Mouse (Mus musculus) embryonic facial prominence, embryonic 15.5 days (tissue): ENCODE measurements around the gene Ryr2. TPM values are rescaled to one million over a fixed set of nuclear protein-coding genes. Genes with fewer than 3 reads are reported as not detected.

Experiments
- ATAC-seq: fragments of 200-750 bp; cut with Nextera tagmentation; 2 replicates; pipeline ENCODE4 v1.8.0; 2017; ENCODE audit warnings: low read depth, moderate TSS enrichment; ENCODE audit not compliant: insufficient number of reproducible peaks, low FRiP score, low TSS enrichment
- H3K27ac ChIP-seq: fragments of 300-500 bp; sonication (generic); replicated peaks from 2 replicates; pipeline ENCODE4 v1.5.1; 2015; ENCODE audit warnings: mild to moderate bottlenecking, inconsistent platforms
- H3K27me3 ChIP-seq: fragments of 300-500 bp; sonication (generic); 2 replicates; pipeline ENCODE4 v1.6.1; 2015; ENCODE audit warnings: inconsistent platforms
- H3K36me3 ChIP-seq: fragments of 300-500 bp; sonication (generic); 2 replicates; pipeline ENCODE4 v1.6.1; 2015; ENCODE audit warnings: mild to moderate bottlenecking, inconsistent platforms
- H3K4me1 ChIP-seq: fragments of 300-500 bp; sonication (generic); 2 replicates; pipeline ENCODE4 v1.6.1; 2015; ENCODE audit warnings: inconsistent platforms
- H3K4me2 ChIP-seq: fragments of 300-500 bp; sonication (generic); replicated peaks from 2 replicates; pipeline ENCODE4 v1.6.1; 2015; ENCODE audit warnings: mild to moderate bottlenecking, inconsistent platforms
- H3K4me3 ChIP-seq: fragments of 300-500 bp; sonication (generic); replicated peaks from 2 replicates; pipeline ENCODE4 v1.5.1; 2015; ENCODE audit warnings: mild to moderate bottlenecking, inconsistent platforms
- H3K9ac ChIP-seq: fragments of 300-500 bp; sonication (generic); 2 replicates; pipeline ENCODE4 v1.6.1; 2015; ENCODE audit warnings: inconsistent platforms
- H3K9me3 ChIP-seq: fragments of 300-500 bp; sonication (generic); replicated peaks from 2 replicates; pipeline ENCODE4 v1.6.1; 2016; ENCODE audit warnings: inconsistent platforms
- WGBS: fragments of 180-500 bp; shearing (Covaris S2); methylation state at CpG from one replicate; pipeline ENCODE4 v1.1.7; 2015; 5-methylcytosine and 5-hydroxymethylcytosine counted together
- polyA plus RNA-seq: library from polyadenylated mRNA; unstranded; fragments of >200 nt; fragmentation: Nextera tagmentation; extraction: Ambion mirVana; gene quantifications from 2 replicates; pipeline ENCODE4 v1.2.1, GENCODE M21; 2015

Ryr2 gene
- polyA plus RNA-seq, 1 experiment from 2014 or later: 0.56 TPM

GRCm38 (mm10) chr13:11869971-11870370, 236.8 kb downstream of the Ryr2 start:
- Histone ChIP-seq H3K9me3 (no peaks in the 10 kb centered on the region), H3K4me2 (no peak overlapping the region), H3K27me3 (no peaks in the 10 kb centered on the region), H3K27ac (no peak overlapping the region), H3K4me1 (no peaks in the 10 kb centered on the region), H3K36me3 (no peaks in the 10 kb centered on the region), H3K9ac (no peak overlapping the region), H3K4me3 (no peak overlapping the region)
- no peak for ATAC-seq
- WGBS: 81% methylated on average over 1 of the region's 1 CpGs

GRCm38 (mm10) chr13:11869486-11869885, 237.3 kb downstream of the Ryr2 start:
- Histone ChIP-seq H3K27ac (no peak overlapping the region), H3K9ac (no peak overlapping the region), H3K4me3 (no peak overlapping the region), H3K4me1 (no peaks in the 10 kb centered on the region), H3K4me2 (no peak overlapping the region), H3K27me3 (no peaks in the 10 kb centered on the region), H3K36me3 (no peaks in the 10 kb centered on the region), H3K9me3 (no peaks in the 10 kb centered on the region)
- no peak for ATAC-seq
- 80% methylated on average over 2 of the region's 2 CpGs for WGBS

GRCm38 (mm10) chr13:11868979-11869378, 237.8 kb downstream of the Ryr2 start:
- H3K27ac ChIP-seq: no peak overlapping the region
- H3K9ac ChIP-seq: no peak overlapping the region
- no peak overlapping the region for H3K4me2 ChIP-seq
- no peaks in the 10 kb centered on the region for H3K27me3 ChIP-seq
- H3K4me3 ChIP-seq: no peak overlapping the region
- no peak for ATAC-seq
- H3K9me3 ChIP-seq: no peaks in the 10 kb centered on the region
- no peaks in the 10 kb centered on the region for H3K4me1 ChIP-seq
- H3K36me3 ChIP-seq: no peaks in the 10 kb centered on the region
- 75% methylated on average over 2 of the region's 2 CpGs for WGBS

GRCm38 (mm10) chr13:11868056-11868455, 238.7 kb downstream of the Ryr2 start:
- no peak for ATAC-seq
- 72% methylated on average over 7 of the region's 7 CpGs for WGBS
- H3K36me3 ChIP-seq: no peaks in the 10 kb centered on the region

DNA sequence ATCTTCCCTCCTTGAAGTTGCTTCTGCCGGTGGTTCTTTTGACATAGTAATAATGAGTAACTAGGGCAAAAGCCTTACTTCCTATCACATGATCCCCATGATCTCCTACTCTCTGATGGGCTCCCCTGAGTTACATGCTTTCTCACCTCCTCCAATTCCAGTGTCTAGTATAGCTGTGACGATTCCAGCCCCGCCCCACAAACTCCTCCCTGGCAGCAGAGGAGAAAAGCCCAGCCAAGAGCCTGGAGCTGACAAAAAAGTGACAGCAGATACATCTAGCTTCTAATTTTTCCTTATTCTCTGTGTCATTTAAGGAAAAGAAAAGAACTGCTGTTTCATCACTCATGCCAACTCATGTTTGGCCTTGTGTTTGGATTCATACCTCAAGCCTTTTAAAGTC, 241.5 kb downstream of the Ryr2 start:
- H3K4me3 ChIP-seq: no peak overlapping the region
- 74% methylated on average over 3 of the region's 3 CpGs for WGBS
- no peaks in the 10 kb centered on the region for H3K4me1 ChIP-seq
- H3K9me3 ChIP-seq: no peaks in the 10 kb centered on the region
- no peak overlapping the region for H3K27ac ChIP-seq
- no peak for ATAC-seq
- H3K4me2 ChIP-seq: no peak overlapping the region
- H3K36me3 ChIP-seq: no peaks in the 10 kb centered on the region
- no peak overlapping the region for H3K9ac ChIP-seq
- no peaks in the 10 kb centered on the region for H3K27me3 ChIP-seq

More at GRCm38 (mm10) chr13:11868056-11868455, 238.7 kb downstream of the Ryr2 start:
- Histone ChIP-seq H3K9me3 (no peaks in the 10 kb centered on the region), H3K27ac (no peak overlapping the region), H3K9ac (no peak overlapping the region), H3K27me3 (no peaks in the 10 kb centered on the region), H3K4me2 (no peak overlapping the region), H3K4me1 (no peaks in the 10 kb centered on the region), H3K4me3 (no peak overlapping the region)

- H3K4me3 ChIP-seq: no peak overlapping the region
- WGBS: 81% methylated on average over 3 of the region's 3 CpGs
- no peaks in the 10 kb centered on the region for H3K9me3 ChIP-seq
- no peaks in the 10 kb centered on the region for H3K36me3 ChIP-seq
- H3K4me2 ChIP-seq: no peak overlapping the region
- no peaks in the 10 kb centered on the region for H3K27me3 ChIP-seq
- no peak overlapping the region for H3K9ac ChIP-seq
- H3K4me1 ChIP-seq: no peaks in the 10 kb centered on the region
- ATAC-seq: no peak
- no peak overlapping the region for H3K27ac ChIP-seq
These were observed 255.1 kb downstream of the Ryr2 start for GRCm38 (mm10) chr13:11851691-11852090.

GRCm38 (mm10) chr13:11843889-11844288, 262.9 kb downstream of the Ryr2 start:
- Histone ChIP-seq H3K27ac (no peak overlapping the region), H3K36me3 (no peaks in the 10 kb centered on the region), H3K9me3 (no peaks in the 10 kb centered on the region), H3K4me2 (no peak overlapping the region), H3K4me3 (no peak overlapping the region), H3K27me3 (no peaks in the 10 kb centered on the region), H3K9ac (no peak overlapping the region), H3K4me1 (no peaks in the 10 kb centered on the region)
- ATAC-seq: no peak
- 90% methylated on average over 1 of the region's 1 CpGs for WGBS

DNA sequence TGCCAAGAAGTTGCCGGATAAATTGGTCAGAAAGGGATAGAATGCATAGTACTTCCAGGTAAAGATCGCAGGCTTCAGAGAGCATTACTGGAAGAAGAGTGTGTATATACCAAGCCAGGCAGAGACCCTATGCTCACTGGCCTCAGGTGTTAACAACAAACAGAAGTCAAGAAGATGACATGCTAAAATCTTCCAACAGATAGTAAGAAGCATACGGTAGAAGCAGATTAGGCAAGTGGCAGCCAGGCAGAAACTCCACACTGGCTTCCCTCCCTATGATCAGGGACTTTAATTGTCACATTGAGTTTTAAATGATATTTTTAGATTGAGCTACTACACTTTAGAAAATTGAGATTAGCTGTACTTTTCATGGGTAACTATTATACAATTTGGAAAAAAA, 268.9 kb downstream of the Ryr2 start:
- no peaks in the 10 kb centered on the region for H3K9me3 ChIP-seq
- no peaks in the 10 kb centered on the region for H3K27me3 ChIP-seq
- H3K27ac ChIP-seq: no peak overlapping the region
- no peaks in the 10 kb centered on the region for H3K4me1 ChIP-seq
- no peak for ATAC-seq
- H3K4me3 ChIP-seq: no peak overlapping the region
- no peak overlapping the region for H3K4me2 ChIP-seq
- 90% methylated on average over 3 of the region's 3 CpGs for WGBS
- no peaks in the 10 kb centered on the region for H3K36me3 ChIP-seq
- no peak overlapping the region for H3K9ac ChIP-seq

DNA sequence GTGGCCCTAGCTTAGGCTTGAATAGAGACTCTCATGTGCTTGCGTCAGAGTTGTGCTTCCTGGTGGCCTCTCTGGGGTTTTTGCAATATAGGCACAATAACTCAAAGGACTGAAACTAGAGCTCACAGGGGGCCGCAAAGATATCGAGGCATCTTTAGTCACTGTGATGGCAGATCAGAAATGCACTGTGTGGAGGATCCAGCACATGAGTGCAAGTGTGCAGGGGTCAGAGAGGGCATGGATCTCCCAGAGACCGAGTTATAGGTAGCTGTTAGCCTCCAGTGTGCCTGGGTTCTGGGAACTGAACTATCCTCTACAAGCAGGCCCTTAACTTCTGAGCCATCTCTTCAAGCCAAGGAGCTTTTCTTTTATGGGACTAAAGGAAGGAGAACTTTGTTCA, 269.6 kb downstream of the Ryr2 start:
- WGBS: 89% methylated on average over 4 of the region's 4 CpGs
- ATAC-seq: no peak
- Histone ChIP-seq H3K27ac (no peak overlapping the region), H3K36me3 (no peaks in the 10 kb centered on the region), H3K4me3 (no peak overlapping the region), H3K9me3 (no peaks in the 10 kb centered on the region), H3K4me1 (no peaks in the 10 kb centered on the region), H3K4me2 (no peak overlapping the region), H3K27me3 (no peaks in the 10 kb centered on the region), H3K9ac (no peak overlapping the region)

DNA sequence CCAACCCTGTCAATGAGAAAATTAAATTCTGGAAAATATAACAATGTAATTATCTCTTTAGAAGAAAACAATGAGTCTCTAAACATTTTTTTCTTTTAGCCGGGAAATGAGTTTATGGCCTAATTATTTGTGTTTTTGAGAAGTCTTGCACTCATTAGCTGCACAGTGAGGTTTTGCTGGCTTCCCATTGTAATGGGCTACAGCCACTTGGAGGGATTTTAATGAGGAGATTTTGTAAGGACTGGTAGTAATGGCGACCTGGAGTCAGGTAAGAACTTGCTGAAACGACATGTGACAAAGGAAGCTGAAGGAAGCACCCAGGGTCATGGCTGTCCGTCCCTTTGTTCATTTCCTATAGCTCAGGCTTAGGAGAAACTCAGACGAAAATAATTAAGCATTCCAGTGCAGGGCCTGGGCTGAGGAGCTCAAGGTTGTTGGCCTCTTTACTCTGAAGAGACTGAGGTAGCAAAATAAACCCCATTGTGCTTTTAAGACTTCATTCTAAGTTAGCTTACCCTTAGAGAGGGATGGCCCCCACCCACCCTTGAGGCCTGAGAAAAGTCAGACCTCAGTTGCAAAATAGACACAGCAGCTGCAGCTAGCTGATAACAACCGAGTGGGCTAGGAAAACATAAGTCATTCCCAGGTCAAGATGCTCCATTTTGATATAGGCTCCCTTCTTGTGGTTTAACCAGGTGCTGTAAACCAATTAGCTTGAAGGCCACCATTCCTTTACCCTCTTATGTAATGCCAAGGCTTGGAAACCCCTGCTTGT, 270.3 kb downstream of the Ryr2 start:
- Histone ChIP-seq H3K27ac (no peak overlapping the region), H3K9me3 (no peaks in the 10 kb centered on the region), H3K4me1 (no peaks in the 10 kb centered on the region), H3K4me3 (no peak overlapping the region), H3K4me2 (no peak overlapping the region), H3K9ac (no peak overlapping the region), H3K36me3 (no peaks in the 10 kb centered on the region), H3K27me3 (no peaks in the 10 kb centered on the region)
- WGBS: 57% methylated on average over 6 of the region's 6 CpGs
- ATAC-seq: no peak

DNA sequence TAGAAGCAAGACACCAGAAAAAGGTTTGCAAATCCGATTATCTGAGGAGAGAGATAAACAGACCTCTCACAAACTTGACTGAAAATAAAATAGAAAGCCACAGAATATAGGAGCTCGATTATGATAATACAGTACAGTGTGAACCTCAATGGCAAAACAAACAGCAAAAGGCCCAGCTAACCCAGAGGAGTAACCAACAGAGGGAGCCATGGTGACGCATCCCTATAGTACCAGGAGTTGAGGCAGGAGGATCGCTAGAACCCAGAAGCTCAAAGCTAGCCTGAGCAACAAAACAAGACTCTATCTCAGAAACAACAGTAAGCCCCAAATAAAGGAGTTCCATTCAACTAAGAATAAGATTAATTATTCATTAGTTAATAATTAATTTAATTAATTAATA, 275.5 kb downstream of the Ryr2 start:
- 71% methylated on average over 4 of the region's 4 CpGs for WGBS

DNA sequence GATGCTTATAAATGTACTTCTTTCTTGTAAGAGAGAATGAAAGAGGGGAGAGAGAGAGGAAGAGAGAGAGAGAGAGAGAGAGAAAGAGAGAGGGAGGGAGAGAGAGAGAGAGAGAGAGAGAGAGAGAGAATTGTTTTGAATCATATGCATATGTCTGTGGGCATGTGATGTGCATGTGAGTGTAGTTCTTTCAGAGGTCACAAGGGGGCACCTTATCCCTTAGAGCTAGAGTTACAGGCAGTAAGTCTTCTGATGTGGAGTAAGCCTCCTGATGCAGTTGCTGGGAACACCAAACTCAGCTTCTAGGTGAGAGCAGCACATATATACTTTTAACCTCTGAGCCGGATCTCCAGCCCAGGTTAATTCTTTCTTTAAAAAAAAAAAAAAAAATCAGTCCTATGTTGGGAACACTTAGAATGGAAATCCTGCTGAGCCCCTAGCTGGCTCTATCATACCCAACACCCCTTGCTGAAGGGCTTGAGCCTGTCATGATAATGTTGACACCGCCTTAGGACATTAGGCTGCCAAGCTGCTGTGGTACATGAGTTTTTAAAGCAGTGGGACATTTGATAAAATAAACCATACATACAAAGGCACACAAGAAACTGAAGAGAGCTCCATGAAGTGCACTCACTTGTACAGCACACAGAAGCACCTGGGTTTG, 281.1 kb downstream of the Ryr2 start:
- 90% methylated on average over 2 of the region's 2 CpGs for WGBS
- no peak overlapping the region for H3K27ac ChIP-seq
- H3K4me2 ChIP-seq: no peak overlapping the region
- H3K4me1 ChIP-seq: no peaks in the 10 kb centered on the region
- no peak overlapping the region for H3K9ac ChIP-seq
- no peak overlapping the region for H3K4me3 ChIP-seq
- H3K9me3 ChIP-seq: no peaks in the 10 kb centered on the region
- no peaks in the 10 kb centered on the region for H3K27me3 ChIP-seq
- ATAC-seq: no peak
- H3K36me3 ChIP-seq: no peaks in the 10 kb centered on the region

More for the DNA sequence above, 275.5 kb downstream of the Ryr2 start:
- no peaks in the 10 kb centered on the region for H3K36me3 ChIP-seq
- no peak overlapping the region for H3K27ac ChIP-seq
- no peak overlapping the region for H3K4me2 ChIP-seq
- H3K4me3 ChIP-seq: no peak overlapping the region
- H3K9me3 ChIP-seq: no peaks in the 10 kb centered on the region
- ATAC-seq: no peak
- H3K4me1 ChIP-seq: no peaks in the 10 kb centered on the region
- no peaks in the 10 kb centered on the region for H3K27me3 ChIP-seq
- H3K9ac ChIP-seq: no peak overlapping the region
